Mouse (Mus musculus) left cerebral cortex, postnatal 25 days (tissue): ENCODE measurements around the gene Gtpbp6. TPM values are rescaled to one million over a fixed set of nuclear protein-coding genes. Genes with fewer than 3 reads are reported as not detected.
"Not testable (repeated sequence)": the region's sequence is repeated elsewhere in the genome, so short reads cannot be mapped to it uniquely, and the experiment has no call there.

Experiments used
- DNase-seq, 2 experiments: peaks; one replicate each; pipeline ENCODE4 v3.0.0; 2022; ENCODE audit warnings: low spot score in 2 of 2, mixed read lengths in 1 of 2
- intact Hi-C: fragments of 180-260 bp; cut with DNase I; formaldehyde crosslinking; loops from one replicate; pipeline ENCODE4 v1.15.1; 2025
- total RNA-seq, 2 experiments: library from RNA; stranded (reverse); gene quantifications; 2 replicates each; pipeline ENCODE4 v1.2.3; 2021

Gene Gtpbp6
- total RNA-seq: 10 to 100 TPM; 80.5 to 95.6 TPM

- DNase-seq: peak; percentile 92 to 98
- intact Hi-C loops: loop anchor here (1.0 kb wide), 1 partner anchor 550 kb away; no protein-coding TSS in a partner anchor
Observed at GRCm38 (mm10) chr5:110107581-110108304, at the start of gene Gtpbp6. Gene Gtpbp6 (minus strand): TSS chr5:110108197.

GRCm38 (mm10) chr5:110143007-110143406 is 35.0 kb upstream of the Gtpbp6 start:
- intact Hi-C loops: no loop called here
- no peak for DNase-seq

DNA sequence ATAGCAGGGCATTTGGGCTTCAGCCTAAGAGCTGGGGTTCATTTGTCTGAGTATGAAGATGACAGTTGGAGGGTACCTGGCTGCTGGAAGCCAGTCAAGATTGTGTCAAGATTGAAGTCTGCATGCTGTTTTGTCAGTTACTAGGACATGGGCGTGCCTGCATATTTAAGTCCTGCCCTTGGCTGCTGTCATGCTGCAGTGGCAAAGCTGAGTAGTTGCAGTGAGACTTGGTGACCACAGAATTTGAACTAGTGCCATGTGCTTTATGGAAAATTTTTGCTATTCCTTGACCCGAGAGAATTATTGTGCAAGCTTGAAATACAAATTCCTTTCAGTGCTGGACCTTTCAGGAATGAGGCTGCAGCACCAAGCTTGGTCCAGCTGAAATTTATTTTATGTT is 34.3 kb upstream of the Gtpbp6 start:
- no peak for DNase-seq
- intact Hi-C loops: no loop called here

DNA sequence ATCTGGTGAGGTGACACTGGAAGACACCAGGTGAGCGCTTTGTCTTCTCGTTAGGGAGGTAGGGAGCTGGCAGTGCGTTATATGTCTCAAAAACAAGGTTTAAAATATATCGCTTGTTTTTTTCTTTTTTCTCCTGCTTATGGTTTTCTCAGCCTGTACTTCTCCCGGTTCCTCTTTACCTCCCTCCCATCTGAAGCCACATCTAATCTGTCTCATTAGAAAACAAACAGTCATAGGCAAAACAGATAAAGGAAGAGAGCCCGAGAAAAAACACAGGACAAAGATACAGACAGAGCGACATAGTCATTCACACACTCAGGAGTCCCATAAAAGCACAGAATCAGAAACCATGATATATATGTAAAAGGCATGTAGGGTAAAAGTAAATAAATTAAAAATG is 32.4 kb upstream of the Gtpbp6 start:
- DNase-seq: no peak
- intact Hi-C loops: no loop called here

- intact Hi-C loops: no loop called here
- DNase-seq: no peak
Observed at GRCm38 (mm10) chr5:110139325-110139724, 31.3 kb upstream of the Gtpbp6 start.

- intact Hi-C loops: no loop called here
- no peak for DNase-seq
Observed at GRCm38 (mm10) chr5:110137816-110138215, 29.8 kb upstream of the Gtpbp6 start.

GRCm38 (mm10) chr5:110136087-110136464 is 28.1 kb upstream of the Gtpbp6 start:
- no peak for DNase-seq
- intact Hi-C loops: no loop called here

GRCm38 (mm10) chr5:110135293-110136086 is 27.5 kb upstream of the Gtpbp6 start, which contains the start of gene Chfr:
Gene Chfr (plus strand): TSS chr5:110135842.
- intact Hi-C loops: loop anchor here (1.0 kb wide), 1 partner anchor 25 kb away; the partner anchor contains the start of gene Zfp605
- peak; percentile 100 for DNase-seq

DNA sequence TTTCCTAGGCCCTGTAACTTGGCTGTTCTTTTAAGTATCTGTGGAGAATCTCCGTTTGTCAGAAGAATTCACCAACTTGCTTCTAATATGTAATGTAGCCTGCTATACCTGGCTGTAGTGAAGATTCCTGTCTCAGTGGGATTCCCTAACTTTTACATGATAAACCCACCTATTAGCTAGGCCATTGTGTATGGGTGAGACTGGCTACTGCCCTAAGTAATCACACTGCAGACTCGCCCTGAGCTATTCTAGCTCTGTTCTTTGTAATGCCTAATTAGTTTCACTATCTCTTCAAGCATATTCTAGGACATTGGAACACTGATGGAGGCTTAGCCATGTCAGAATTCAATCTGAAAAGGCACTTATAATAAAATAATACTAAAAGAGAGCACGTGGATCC is 14.4 kb upstream of the Gtpbp6 start:
- DNase-seq, intact Hi-C loops: not testable (repeated sequence)

- peak; percentile 93 to 96 for DNase-seq
- intact Hi-C loops: loop anchor here (1.0 kb wide), 1 partner anchor 25 kb away; the partner anchor contains the start of gene Chfr
Observed at GRCm38 (mm10) chr5:110109991-110110441, 2.0 kb upstream of the Gtpbp6 start, which contains the start of gene Zfp605. Gene Zfp605 (plus strand): TSS chr5:110110092.

GRCm38 (mm10) chr5:110108305-110108628 is 270 bp upstream of the Gtpbp6 start:
- DNase-seq: no peak
- intact Hi-C loops: no loop called here

DNA sequence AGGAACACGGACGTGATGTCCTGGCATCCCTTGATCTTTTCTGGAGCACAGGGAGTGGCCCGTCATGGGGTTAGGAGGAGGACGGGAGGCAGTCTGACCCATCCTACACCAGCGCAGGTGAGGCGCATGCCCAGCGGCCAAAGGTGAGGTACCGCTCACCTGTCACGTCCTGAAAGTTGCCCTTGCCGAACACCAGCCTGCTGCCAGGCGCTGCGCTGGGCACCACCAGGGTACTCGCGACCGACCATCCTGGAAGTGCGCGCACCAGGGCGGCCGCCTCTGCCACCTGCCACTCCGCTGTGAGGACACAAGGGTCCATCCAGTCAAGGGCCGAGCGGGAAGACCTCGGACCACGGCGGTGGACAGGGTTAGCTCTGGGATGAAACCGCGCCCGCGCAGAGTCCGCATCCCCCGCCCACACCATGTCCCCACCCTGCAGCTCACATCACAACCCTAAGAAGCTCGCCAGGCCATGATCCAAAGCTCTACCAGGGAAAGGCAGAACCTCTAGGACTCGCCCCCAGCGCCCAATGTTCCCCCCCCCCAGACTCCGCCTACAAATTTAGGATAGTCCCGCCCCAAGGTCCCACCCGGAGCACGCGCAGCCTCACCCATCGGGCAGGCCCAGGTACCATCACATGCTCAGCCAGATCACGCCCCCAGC is 964 bp downstream of the Gtpbp6 start:
- DNase-seq: peak; percentile 28 to 35
- intact Hi-C loops: loop anchor here (1.0 kb wide), 1 partner anchor 550 kb away; no protein-coding TSS in a partner anchor

DNA sequence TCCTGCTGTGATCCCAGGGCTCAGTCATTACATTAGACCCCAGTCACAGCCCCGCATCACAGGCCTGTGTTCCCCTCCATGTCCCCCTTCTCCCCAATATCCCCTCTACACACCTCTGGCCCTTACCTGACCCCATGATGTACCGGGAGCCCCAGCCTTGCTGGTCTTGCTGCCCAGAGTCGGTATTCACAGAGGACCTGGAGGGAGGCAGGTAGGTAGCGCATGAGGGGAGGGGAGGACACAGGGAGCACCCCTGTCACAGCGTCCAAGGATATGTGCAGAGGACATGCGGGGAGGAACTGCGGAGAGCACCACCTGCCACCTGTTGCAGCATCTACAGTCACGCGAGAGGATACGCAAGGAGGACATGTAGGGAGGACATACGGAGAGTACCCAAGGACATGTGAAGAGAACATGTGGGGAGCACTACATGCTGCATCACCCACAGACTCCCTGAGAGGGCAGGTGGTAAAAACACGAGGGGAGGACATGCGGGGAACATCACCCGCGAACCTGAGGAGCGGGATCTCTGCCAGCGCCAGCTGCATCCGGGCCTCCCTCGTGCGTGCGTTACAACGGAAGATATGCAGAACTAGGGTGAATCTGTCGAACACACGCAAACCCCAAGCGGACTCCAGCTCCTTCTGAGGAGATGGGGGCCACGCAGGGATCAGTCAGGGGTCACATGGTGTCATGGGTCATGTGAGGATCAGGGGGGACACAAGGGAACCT is 1.7 kb downstream of the Gtpbp6 start:
- DNase-seq: peak in 1 of 2 experiments; percentile 26
- intact Hi-C loops: no loop called here

- intact Hi-C loops: no loop called here
- no peak for DNase-seq
Observed at GRCm38 (mm10) chr5:110104616-110105380, 3.2 kb downstream of the Gtpbp6 start.

GRCm38 (mm10) chr5:110103901-110104615 is 3.9 kb downstream of the Gtpbp6 start:
- DNase-seq: no peak
- intact Hi-C loops: no loop called here

GRCm38 (mm10) chr5:110102853-110103625 is 5.0 kb downstream of the Gtpbp6 start:
- peak in 1 of 2 experiments; percentile 23 for DNase-seq
- intact Hi-C loops: no loop called here

DNA sequence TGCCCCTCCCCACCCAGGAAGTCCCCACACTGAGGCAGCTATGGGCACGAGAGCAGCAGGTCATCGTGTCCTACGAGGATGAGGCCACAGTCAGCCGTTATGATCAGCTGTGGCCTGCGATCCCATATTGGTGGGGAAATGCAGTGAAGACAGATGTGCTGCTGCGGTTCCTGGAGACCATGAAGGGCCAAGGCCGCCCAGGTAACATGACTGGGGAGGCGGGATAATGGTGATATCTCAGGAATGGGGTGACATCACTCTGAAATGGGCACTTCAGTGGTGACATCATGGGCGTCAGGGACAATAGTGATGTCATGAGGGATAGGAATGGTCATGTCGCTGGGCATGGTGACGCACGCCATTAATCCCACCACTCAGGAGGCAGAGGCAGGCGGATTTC is 5.6 kb downstream of the Gtpbp6 start:
- intact Hi-C loops: no loop called here

More for the DNA sequence above, 5.6 kb downstream of the Gtpbp6 start:
- DNase-seq: no peak
